Mouse (Mus musculus): ENCODE data around the gene Yeats2.
"Not testable (repeated sequence)": the region's sequence is repeated elsewhere in the genome, so short reads cannot be mapped to it uniquely, and the experiment has no call there.

Gene Yeats2
- long read RNA-seq, experiment 1, partial matches to known transcripts: 5 of 6 reads
- long read RNA-seq, experiment 1, other reads (novel, unspliced or antisense): 1 of 6 reads
- long read RNA-seq, experiment 2, partial matches to known transcripts: 2 of 5 reads
- long read RNA-seq, experiment 2, other reads (novel, unspliced or antisense): 3 of 5 reads

- intact Hi-C loops (cut with DNase I): loop anchor here (5.0 kb wide), 1 partner anchor 44 kb away; the partner anchor contains the start of gene Klhl24
Observed at GRCm38 (mm10) chr16:20140772-20141531, at the start of gene Yeats2. Gene Yeats2, plus strand, starts transcription at chr16:20141063.

GRCm38 (mm10) chr16:20095966-20096365 is 44.9 kb upstream of the Yeats2 start:
- intact Hi-C loops (cut with DNase I): loop anchor here (5.0 to 10.0 kb wide), 2 partner anchors 46 to 181 kb away; partner anchors contain the start of gene Yeats2

DNA sequence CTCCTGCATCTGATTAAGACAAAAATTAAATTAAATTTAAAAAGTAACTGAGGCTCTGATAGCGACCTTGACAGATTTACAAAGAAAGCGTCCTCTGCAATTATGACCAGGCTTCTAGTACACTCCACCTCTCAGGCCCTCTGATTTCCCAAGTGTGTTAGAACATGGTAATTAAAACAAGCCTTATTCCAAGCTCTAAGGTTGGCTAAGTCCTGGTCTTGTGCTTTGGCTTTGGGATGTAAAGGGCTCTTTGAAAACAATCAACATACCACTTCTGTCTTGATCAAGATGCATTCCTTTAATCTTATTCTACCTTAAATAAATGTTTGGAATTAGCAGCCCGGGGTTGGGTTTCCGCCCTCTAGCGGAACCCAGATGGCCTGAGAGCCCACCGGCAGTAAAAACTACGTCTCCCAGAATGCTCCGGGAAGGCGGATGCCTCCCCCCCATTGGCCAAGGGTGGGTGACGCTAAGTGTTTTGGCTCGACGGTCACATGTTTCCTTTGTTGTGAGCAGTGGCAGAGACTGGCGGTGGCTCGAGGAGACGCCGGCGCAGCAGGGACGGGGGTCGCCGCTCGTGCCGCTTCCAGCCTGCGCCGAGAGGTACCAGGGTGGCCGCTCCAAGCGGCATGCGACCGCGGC is 43.7 kb upstream of the Yeats2 start, which contains the start of gene Klhl24:
TSS of gene Klhl24 (plus strand) at position 474 of the 642 bp plus-strand sequence.
- intact Hi-C loops (cut with DNase I): loop anchor here (5.0 to 10.0 kb wide), 2 partner anchors 45 to 182 kb away; partner anchors contain the start of gene Yeats2

GRCm38 (mm10) chr16:20097711-20098374 is 43.0 kb upstream of the Yeats2 start:
- intact Hi-C loops (cut with DNase I): loop anchor here (5.0 to 10.0 kb wide), 2 partner anchors 44 to 183 kb away; partner anchors contain the start of gene Yeats2

DNA sequence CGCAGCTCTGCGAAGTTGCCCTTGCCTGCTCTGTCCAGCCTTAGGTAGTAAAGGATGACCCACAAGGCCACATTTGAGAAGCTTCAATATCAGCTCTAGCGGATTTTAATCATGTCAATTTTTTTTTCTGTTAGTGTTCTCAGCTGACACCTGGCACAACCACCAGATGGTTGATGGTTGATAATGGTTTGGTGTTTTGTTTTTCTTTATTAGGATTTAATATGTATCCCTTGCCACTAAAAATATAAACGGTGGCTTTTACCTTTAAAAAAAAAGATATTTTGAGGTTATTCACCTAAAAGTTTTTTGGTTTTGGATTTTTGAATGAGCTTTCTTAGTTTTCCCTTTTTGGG is 42.5 kb upstream of the Yeats2 start:
- intact Hi-C loops (cut with DNase I): loop anchor here (5.0 to 10.0 kb wide), 2 partner anchors 44 to 184 kb away; partner anchors contain the start of gene Yeats2

- intact Hi-C loops (cut with DNase I): loop anchor here (5.0 to 10.0 kb wide), 2 partner anchors 43 to 184 kb away; partner anchors contain the start of gene Yeats2
Observed at GRCm38 (mm10) chr16:20098866-20099629, 41.8 kb upstream of the Yeats2 start.

DNA sequence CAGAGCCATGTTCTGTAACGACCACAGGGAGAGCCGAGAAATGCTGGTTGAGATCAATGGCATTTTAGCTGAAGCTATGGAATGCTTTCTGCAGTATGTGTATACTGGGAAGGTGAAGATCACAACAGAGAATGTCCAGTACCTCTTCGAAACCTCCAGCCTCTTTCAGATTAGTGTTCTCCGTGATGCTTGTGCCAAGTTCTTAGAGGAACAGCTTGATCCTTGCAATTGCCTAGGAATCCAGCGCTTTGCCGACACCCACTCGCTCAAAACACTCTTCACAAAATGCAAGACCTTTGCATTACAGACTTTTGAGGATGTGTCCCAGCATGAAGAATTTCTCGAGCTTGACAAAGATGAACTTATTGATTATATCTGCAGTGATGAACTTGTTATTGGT is 33.9 kb upstream of the Yeats2 start:
- intact Hi-C loops (cut with DNase I): no loop called here

- intact Hi-C loops (cut with DNase I): no loop called here
Observed at GRCm38 (mm10) chr16:20108961-20109360, 31.9 kb upstream of the Yeats2 start.

- intact Hi-C loops (cut with DNase I): no loop called here
Observed at GRCm38 (mm10) chr16:20112649-20113048, 28.2 kb upstream of the Yeats2 start.

- intact Hi-C loops (cut with DNase I): no loop called here
Observed at GRCm38 (mm10) chr16:20116069-20116468, 24.8 kb upstream of the Yeats2 start.

DNA sequence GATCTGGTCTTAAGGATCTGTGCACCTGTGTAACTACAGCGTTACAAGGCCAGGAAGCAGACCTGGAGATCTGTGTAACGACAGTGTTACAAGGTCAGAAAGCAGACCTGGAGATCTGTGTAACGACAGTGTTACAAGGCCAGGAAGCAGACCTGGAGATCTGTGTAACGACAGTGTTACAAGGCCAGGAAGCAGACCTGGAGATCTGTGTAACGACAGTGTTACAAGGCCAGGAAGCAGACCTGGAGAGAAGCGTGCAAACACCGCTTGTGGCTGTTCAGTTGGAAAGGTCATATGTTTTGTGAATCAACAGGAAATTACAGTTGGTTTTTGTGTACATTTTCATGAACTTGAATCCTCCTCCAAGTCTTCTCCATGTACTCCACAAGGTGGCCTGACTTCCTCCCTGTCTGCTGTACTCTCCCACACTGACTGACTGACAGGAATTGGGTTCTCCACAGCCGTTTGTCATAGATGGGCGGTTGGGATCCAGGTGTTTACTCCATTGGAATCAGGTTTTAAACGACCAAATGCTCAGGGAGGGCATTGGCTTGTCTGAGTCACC is 14.5 kb upstream of the Yeats2 start:
- intact Hi-C loops (cut with DNase I): not testable (repeated sequence)

DNA sequence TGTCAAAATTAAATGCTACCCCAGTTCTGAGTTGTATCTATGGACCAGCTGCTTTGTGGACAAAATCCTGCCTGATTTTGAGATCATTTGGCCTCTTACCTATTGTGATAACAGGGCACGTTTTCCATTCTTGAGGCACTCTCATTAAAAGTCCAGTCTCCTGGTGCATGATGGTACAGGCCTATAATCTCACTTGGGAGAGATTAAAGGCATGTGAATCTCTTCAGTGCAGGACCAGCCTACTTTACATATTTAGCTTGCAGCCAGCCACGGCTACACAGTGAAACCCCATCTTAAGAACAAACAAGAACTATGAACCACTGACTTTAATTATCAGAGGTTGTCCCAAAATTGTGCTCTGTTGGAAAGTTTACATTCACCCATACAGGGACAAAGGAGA is 10.5 kb upstream of the Yeats2 start:
- intact Hi-C loops (cut with DNase I): no loop called here

DNA sequence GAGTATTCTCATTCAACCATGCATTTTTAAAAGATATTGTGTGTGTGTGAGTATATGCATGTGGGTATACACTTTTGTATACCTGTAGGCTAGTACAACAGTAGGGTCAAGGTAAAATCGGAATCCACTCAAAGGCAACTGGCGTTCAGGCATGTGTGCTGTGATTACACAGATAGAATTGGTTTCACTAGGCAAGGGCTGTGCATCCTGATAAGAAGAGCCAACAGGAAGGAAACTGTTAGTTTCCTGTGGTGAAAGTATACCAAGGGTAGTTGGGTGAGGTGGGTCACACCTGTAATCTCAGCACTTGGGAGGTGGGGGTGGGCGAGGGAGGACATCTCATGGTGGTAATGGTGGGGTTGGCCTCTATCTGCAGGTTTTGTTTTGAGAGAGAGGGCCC is 3.7 kb downstream of the Yeats2 start:
- intact Hi-C loops (cut with DNase I): loop anchor here (5.0 kb wide), 1 partner anchor 47 kb away; the partner anchor contains the start of gene Klhl24

DNA sequence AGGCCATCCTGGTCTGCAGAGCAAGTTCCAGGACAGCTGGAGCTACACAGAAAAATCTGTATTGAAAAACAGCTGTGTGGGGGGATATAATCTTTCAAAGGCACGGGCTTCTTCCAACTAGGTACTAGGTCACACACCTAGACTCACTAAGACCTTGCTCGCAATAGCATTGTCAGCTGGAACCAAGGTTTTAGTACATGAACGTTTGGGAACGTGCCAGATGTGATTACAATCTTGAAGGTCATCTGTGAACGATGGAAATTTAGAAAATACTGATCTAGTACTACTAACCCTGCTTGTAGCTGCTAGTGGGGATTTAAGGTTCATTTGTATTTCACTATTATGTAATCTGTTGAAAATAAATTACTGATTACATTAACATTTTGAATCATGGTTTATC is 11.1 kb downstream of the Yeats2 start:
- intact Hi-C loops (cut with DNase I): no loop called here

DNA sequence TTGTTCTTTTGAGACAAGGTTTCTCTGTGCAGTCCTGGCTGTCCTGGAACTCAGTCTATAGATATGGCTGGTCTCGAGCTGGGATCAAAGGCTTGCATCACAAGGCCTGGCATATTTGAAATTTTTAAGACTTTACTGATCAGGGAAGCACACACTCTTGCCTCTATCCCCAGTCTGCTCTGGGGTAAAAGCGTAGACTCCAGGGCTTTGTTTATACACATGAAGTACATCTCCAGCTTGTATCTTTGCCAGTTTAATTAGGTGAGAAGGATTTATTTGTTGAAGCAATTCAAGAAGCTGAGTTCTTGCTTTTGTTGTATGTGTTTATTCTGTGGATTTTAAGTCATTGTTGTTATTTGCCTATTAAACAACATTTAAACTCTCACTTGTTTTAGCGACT is 12.9 kb downstream of the Yeats2 start:
- intact Hi-C loops (cut with DNase I): no loop called here

DNA sequence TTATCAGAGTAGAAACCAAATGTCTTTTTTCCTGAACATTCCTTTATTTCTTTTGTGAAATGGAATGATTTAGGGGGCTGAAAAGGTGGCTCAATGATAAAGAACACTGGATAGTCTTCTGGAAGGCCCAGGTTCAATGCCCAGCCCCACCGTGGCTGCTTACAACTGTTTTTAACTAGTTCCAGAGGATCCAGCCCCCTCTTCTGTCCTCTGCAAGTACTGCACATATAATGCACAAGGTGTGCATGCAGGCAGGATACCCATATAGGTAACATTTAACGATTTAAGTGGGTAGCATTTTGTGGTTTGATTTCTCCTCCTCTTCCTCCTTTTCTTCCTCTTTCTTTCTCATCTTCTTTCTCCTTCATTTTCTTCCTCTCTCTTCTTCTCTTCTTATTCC is 19.3 kb downstream of the Yeats2 start:
- intact Hi-C loops (cut with DNase I): no loop called here

GRCm38 (mm10) chr16:20169071-20169470 is 28.2 kb downstream of the Yeats2 start:
- intact Hi-C loops (cut with DNase I): no loop called here

DNA sequence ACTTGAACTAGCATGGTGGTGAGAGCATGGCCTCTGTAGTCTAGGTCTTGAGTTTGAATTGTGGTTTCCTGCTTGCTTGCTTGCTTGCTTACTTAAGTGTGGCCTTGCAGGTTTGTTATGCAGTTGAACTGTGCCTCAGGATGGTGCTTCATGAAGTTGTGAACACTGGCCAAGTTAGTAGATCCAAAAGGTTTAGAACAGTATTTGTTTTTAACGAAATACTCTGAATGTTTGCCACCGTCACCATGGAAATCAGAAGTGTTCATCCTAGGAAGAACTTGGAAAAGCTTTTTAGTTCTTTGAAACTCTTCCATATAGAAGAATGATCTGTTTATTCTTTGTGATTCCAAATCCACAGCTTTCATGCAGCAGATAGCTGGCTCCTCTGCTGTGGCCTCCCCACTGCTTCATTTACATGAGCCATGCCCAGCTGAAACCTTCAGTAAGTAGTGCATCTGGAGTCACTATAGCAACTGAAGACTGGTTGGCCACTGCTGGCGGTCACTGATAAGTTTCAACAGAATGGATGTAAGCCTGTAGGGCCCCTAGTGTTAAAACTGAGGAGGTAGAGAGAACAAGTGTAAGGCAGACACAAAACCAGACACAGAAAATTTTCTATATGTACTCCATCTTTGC is 28.7 kb downstream of the Yeats2 start:
- intact Hi-C loops (cut with DNase I): no loop called here

DNA sequence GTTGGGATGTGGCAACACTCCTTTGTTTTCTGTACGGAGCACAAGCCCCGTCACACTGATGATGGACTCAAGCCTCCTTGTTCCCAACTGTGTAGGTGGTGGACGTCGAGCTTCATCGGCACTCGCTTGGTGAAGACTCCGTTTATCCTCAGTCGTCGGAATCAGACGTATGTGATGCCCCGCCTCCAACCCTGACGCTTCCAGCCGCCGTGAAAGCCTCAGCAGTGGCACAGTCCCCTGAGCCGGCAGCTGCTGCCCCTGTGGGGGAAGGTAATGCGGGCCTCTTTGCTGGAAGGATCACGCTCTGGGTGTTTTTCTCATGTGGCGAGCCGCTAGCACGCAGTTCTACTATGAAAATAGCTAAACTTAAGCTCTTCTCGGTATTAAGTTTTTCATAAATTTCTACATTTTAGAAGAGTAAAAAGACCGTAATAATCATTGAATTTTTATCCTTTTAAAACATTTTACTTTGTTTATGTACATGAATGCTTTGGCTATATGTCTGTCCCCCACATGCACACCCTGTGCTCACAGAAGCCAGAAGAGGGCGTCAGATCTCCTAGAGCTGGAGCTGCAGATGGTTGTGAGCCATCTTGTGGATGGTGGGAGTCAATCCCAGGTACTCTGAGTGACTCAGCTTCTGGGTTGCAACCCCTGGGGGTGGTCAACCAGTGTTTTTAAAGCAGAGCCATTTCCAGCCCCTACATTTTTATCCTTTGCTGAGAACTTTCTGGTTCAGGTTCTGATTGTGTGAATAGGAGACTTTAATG is 38.7 kb downstream of the Yeats2 start:
- intact Hi-C loops (cut with DNase I): loop anchor here (10.0 kb wide), 1 partner anchor 455 kb away; no protein-coding TSS in a partner anchor

All from adrenal gland (tissue).